Mouse (Mus musculus) lung, embryonic 14.5 days (tissue): ENCODE measurements at regions not wholly inside any gene's neighbourhood (a gene's known extent, or its start where the extent isn't known, plus 50 kb on each side); places are given as distances from the start of the nearest gene placed in this dataset.
A peak's percentile ranks its signal among the peaks of the same experiment; 100 is the strongest.

Experiments
- ATAC-seq: fragments of 200-750 bp; cut with Nextera tagmentation; 2 replicates; pipeline ENCODE4 v1.8.0; 2017; ENCODE audit warnings: mild to moderate bottlenecking, moderate TSS enrichment, moderate library complexity; ENCODE audit not compliant: insufficient read depth
- DNase-seq: peaks from one replicate; pipeline ENCODE4 v3.0.0-alpha.2; 2015
- H3K27ac ChIP-seq: fragments of 300-500 bp; sonication (generic); 2 replicates; pipeline ENCODE4 v1.5.1; 2014; ENCODE audit warnings: low read depth, mild to moderate bottlenecking, moderate library complexity
- H3K27me3 ChIP-seq: fragments of 300-500 bp; sonication (generic); 2 replicates; pipeline ENCODE4 v1.6.1; 2014; ENCODE audit warnings: low read length, control low read depth; ENCODE audit not compliant: insufficient read depth
- H3K36me3 ChIP-seq: fragments of 300-500 bp; sonication (generic); 2 replicates; pipeline ENCODE4 v1.6.1; 2014; ENCODE audit warnings: control low read depth; ENCODE audit not compliant: insufficient read depth
- H3K4me1 ChIP-seq: fragments of 300-500 bp; sonication (generic); 2 replicates; pipeline ENCODE4 v1.6.1; 2014; ENCODE audit warnings: antibody characterized with exemption, control low read depth; ENCODE audit not compliant: insufficient read depth
- H3K4me2 ChIP-seq: fragments of 300-500 bp; sonication (generic); 2 replicates; pipeline ENCODE4 v1.6.1; 2014; ENCODE audit warnings: mild to moderate bottlenecking
- H3K4me3 ChIP-seq: fragments of 300-500 bp; sonication (generic); 2 replicates; pipeline ENCODE4 v1.5.1; 2014; ENCODE audit warnings: low read depth, low read length
- H3K9ac ChIP-seq: fragments of 300-500 bp; sonication (generic); 2 replicates; pipeline ENCODE4 v1.6.1; 2014
- H3K9me3 ChIP-seq: fragments of 300-500 bp; sonication (generic); 2 replicates; pipeline ENCODE4 v1.6.1; 2016; ENCODE audit warnings: low read depth, low read length, control low read depth
- CTCF ChIP-seq: IDR thresholded peaks from 2 replicates; pipeline ENCODE4 v1.5.1; 2016; ENCODE audit warnings: antibody characterized with exemption, low read depth
- WGBS: fragments of 180-500 bp; shearing (Covaris S2); extraction: QIAGEN DNeasy Blood & Tissue Kit; methylation state at CpG from one replicate; pipeline ENCODE4 v1.1.7; 2014; 5-methylcytosine and 5-hydroxymethylcytosine counted together

GRCm38 (mm10) chr4:124277456-124278181 lies 333.0 kb downstream of the 3100002H09Rik start:
- peak overlapping the region; percentile 60 for H3K9ac ChIP-seq
- peak; percentile 25; the same call in 1 of the 2 replicates for ATAC-seq
- H3K36me3 ChIP-seq: no peaks in the 10 kb centered on the region
- WGBS: under 1% methylated on average over 43 of the region's 43 CpGs
- peaks cover 6% of the 10 kb centered on the region; the same call in 1 of the 2 replicates for H3K4me1 ChIP-seq
- no peaks in the 10 kb centered on the region for H3K9me3 ChIP-seq
- peak; percentile 38 for DNase-seq
- no peak overlapping the region for H3K27ac ChIP-seq
- TF ChIP-seq CTCF: no peak
- H3K4me2 ChIP-seq: peak overlapping the region; percentile 90
- H3K4me3 ChIP-seq: peak overlapping the region; percentile 43
- H3K27me3 ChIP-seq: peaks cover 10% of the 10 kb centered on the region; the same call in 1 of the 2 replicates

DNA sequence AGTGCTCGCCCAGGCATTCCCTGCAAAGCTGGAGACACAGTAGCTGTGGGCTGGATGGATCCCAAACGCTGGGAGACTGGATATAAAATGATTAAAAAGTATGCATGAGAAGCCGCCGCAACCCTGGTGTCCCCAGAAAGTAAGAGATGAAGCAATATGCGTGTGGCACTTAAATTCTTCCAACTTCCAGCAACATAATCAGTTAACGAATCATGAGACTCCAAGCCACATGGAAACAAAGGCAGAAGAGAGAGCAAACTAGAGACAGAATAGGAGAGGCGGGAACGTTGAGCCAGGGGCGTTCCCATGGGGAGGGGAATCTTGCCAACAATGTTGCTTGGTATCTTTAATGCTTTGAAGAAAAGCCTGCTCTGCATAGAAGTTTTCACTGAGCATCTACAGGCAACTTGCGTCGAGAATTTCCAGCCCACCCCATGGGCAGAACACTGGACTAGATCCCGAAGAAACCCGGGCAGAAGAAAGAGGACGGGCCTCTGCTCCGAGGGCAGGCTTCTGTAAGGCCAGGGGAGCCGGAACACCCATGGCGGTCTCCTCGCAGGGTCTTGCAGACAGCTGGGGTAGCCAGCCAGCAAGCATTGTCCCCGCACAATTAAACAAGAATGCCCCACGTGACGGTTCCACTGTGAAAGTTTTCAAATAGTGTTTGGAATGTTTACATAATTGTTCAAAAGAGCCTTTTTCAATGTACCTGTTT lies 333.7 kb downstream of the 3100002H09Rik start:
- Histone ChIP-seq H3K27ac (no peak overlapping the region), H3K27me3 (peaks cover 10% of the 10 kb centered on the region; the same call in 1 of the 2 replicates), H3K4me3 (peak overlapping the region; percentile 43), H3K4me2 (peak overlapping the region; percentile 90), H3K4me1 (peaks cover 6% of the 10 kb centered on the region; the same call in 1 of the 2 replicates), H3K9me3 (no peaks in the 10 kb centered on the region), H3K9ac (peak overlapping the region; percentile 60), H3K36me3 (no peaks in the 10 kb centered on the region)
- 3% methylated on average over 21 of the region's 21 CpGs for WGBS
- peak; percentile 85 for DNase-seq
- TF ChIP-seq CTCF: no peak
- peak; percentile 81 for ATAC-seq

DNA sequence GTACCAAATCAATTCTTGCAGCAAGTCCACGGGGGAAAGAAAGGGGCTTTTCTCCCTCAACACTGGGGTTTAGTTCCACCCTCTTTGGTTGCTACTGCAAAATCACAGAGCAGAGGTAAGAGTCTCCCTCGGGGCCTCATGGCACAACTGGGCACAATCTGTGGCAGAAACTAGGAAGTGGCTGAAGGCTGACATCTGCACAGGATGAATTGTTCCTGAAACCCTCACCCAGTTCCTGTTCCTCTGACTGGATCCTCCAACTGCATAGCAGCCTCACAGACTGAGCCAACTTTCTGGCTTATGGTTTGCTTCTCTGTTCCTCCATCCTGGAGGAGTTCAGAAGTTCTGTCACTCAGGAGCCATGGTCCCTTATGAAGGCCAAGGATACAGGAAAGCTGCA lies 338.6 kb downstream of the 3100002H09Rik start:
- Histone ChIP-seq H3K27me3 (no peaks in the 10 kb centered on the region), H3K4me2 (no peak overlapping the region), H3K9me3 (no peaks in the 10 kb centered on the region), H3K36me3 (no peaks in the 10 kb centered on the region), H3K4me3 (no peak overlapping the region), H3K4me1 (peaks cover 2% of the 10 kb centered on the region; the same call in 1 of the 2 replicates), H3K27ac (no peak overlapping the region), H3K9ac (no peak overlapping the region)
- ATAC-seq (no peak), DNase-seq (no peak)
- 84% methylated on average over 2 of the region's 2 CpGs for WGBS
- TF ChIP-seq CTCF: no peak

GRCm38 (mm10) chr4:124268404-124268803 lies 342.2 kb downstream of the 3100002H09Rik start:
- DNase-seq: no peak
- no peaks in the 10 kb centered on the region for H3K36me3 ChIP-seq
- H3K27me3 ChIP-seq: no peaks in the 10 kb centered on the region
- no peak overlapping the region for H3K4me2 ChIP-seq
- H3K9me3 ChIP-seq: no peaks in the 10 kb centered on the region
- ATAC-seq: no peak
- 60% methylated on average over 4 of the region's 4 CpGs for WGBS
- no peak overlapping the region for H3K9ac ChIP-seq
- no peak overlapping the region for H3K4me3 ChIP-seq
- no peak for TF ChIP-seq CTCF
- H3K4me1 ChIP-seq: no peaks in the 10 kb centered on the region
- no peak overlapping the region for H3K27ac ChIP-seq

DNA sequence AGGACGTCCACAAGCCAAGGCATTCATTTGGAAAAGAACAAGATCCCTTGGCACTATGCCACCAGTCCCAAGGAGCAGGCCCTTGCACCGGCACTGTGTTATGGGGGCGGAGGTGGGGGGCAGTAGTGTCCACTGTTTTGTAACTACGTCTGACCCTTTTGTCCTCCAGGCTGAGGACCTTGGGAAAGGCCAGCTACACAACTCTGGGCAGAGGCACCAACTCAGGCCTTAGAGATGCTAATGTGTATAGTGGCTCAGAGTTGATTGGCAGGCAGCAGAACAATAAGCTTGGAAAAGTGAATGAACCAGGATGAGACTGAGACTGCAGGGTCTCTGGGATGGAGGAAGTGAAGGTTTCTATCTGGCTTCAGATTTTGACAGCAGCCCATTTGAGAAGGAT lies 344.0 kb downstream of the 3100002H09Rik start:
- Histone ChIP-seq H3K4me2 (no peak overlapping the region), H3K9me3 (no peaks in the 10 kb centered on the region), H3K27me3 (no peaks in the 10 kb centered on the region), H3K9ac (no peak overlapping the region), H3K36me3 (no peaks in the 10 kb centered on the region), H3K4me1 (no peaks in the 10 kb centered on the region), H3K27ac (no peak overlapping the region), H3K4me3 (no peak overlapping the region)
- ATAC-seq (no peak), DNase-seq (peak; percentile 15)
- WGBS: 42% methylated on average over 4 of the region's 4 CpGs
- no peak for TF ChIP-seq CTCF

DNA sequence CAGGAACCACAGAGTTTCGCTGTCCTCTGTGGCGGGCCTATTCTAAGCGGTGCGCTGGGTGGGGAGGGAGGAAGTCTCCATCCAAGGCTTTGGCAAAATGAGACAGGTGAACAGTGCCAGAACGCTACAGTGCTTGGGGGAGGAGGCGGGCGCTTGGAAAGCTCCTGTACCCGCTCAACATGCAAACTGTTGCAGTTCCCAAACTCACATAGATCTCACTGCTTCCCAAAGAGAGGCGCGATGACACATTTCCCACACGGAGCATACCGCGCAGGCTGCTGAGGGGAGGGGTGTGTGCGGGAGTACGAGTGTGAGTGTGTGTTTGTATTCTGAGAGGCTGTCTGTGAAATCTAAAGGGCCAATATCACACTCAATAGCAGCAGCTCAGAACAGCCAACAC lies 345.1 kb downstream of the 3100002H09Rik start:
- TF ChIP-seq CTCF: no peak
- no peak overlapping the region for H3K27ac ChIP-seq
- H3K4me3 ChIP-seq: no peak overlapping the region
- WGBS: 62% methylated on average over 15 of the region's 15 CpGs
- H3K27me3 ChIP-seq: no peaks in the 10 kb centered on the region
- H3K9ac ChIP-seq: no peak overlapping the region
- no peaks in the 10 kb centered on the region for H3K36me3 ChIP-seq
- H3K9me3 ChIP-seq: no peaks in the 10 kb centered on the region
- ATAC-seq (no peak), DNase-seq (no peak)
- H3K4me2 ChIP-seq: no peak overlapping the region
- H3K4me1 ChIP-seq: no peaks in the 10 kb centered on the region

DNA sequence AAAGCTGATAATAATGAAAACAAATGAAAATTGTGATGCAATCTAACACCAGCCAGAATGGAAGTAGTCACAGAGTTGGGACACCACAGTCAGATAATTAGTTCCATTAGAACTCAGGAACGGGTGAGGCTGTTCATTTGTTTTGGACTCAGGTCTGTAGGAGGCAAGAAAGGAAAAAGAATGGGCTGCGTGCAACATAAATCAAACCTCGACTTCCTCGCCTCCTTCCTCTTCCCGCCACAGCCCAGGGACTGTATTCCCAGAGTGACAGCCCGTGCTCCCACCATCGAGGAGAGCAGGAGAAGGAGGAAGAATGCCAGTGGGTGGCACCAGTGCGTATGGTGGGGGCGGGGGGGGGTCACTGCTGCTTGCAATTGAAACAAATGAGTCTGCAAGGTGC lies 339.2 kb upstream of the 4930535I16Rik start:
- Histone ChIP-seq H3K36me3 (no peaks in the 10 kb centered on the region), H3K9ac (no peak overlapping the region), H3K27ac (no peak overlapping the region), H3K4me2 (no peak overlapping the region), H3K4me1 (no peaks in the 10 kb centered on the region), H3K4me3 (no peak overlapping the region), H3K27me3 (no peaks in the 10 kb centered on the region), H3K9me3 (no peaks in the 10 kb centered on the region)
- ATAC-seq (no peak), DNase-seq (peak; percentile 11)
- no peak for TF ChIP-seq CTCF
- WGBS: 18% methylated on average over 9 of the region's 9 CpGs
